Mouse (Mus musculus) heart, embryonic 16.5 days (tissue): ENCODE data around the gene Tox3. TPM values are rescaled to one million over a fixed set of nuclear protein-coding genes. Genes with fewer than 3 reads are reported as not detected.

Experiments used
- ATAC-seq: fragments of 200-750 bp; cut with Nextera tagmentation; replicated peaks from 2 replicates; pipeline ENCODE4 v1.8.0; 2017; ENCODE audit warnings: moderate number of reproducible peaks; ENCODE audit not compliant: insufficient read depth, low FRiP score; ENCODE audit errors: extremely low read depth
- H3K27ac ChIP-seq: fragments of 300-500 bp; sonication (generic); 2 replicates; pipeline ENCODE4 v1.5.1; 2014; ENCODE audit warnings: mild to moderate bottlenecking, low read length, control low read depth, moderate library complexity
- H3K27me3 ChIP-seq: fragments of 300-500 bp; sonication (generic); 2 replicates; pipeline ENCODE4 v1.6.1; 2014; ENCODE audit warnings: low read length, mixed read lengths; ENCODE audit not compliant: control insufficient read depth, insufficient read depth
- H3K36me3 ChIP-seq: fragments of 300-500 bp; sonication (generic); 2 replicates; pipeline ENCODE4 v1.6.1; 2014; ENCODE audit not compliant: control insufficient read depth, insufficient read depth
- H3K4me1 ChIP-seq: fragments of 300-500 bp; sonication (generic); 2 replicates; pipeline ENCODE4 v1.6.1; 2014; ENCODE audit warnings: low read length, mixed read lengths; ENCODE audit not compliant: control insufficient read depth, insufficient read depth
- H3K4me2 ChIP-seq: fragments of 300-500 bp; sonication (generic); 2 replicates; pipeline ENCODE4 v1.6.1; 2014; ENCODE audit warnings: low read depth, mild to moderate bottlenecking, control low read depth, low read length
- H3K4me3 ChIP-seq: fragments of 300-500 bp; sonication (generic); 2 replicates; pipeline ENCODE4 v1.5.1; 2014; ENCODE audit warnings: mild to moderate bottlenecking, control low read depth, low read length
- H3K9ac ChIP-seq: fragments of 300-500 bp; sonication (generic); 2 replicates; pipeline ENCODE4 v1.6.1; 2014; ENCODE audit warnings: low read length, control low read depth
- H3K9me3 ChIP-seq: fragments of 300-500 bp; sonication (generic); replicated peaks from 2 replicates; pipeline ENCODE4 v1.6.1; 2016; ENCODE audit warnings: low read length; ENCODE audit not compliant: control insufficient read depth
- WGBS: fragments of 180-500 bp; shearing (Covaris S2); extraction: QIAGEN DNeasy Blood & Tissue Kit; methylation state at CpG from one replicate; pipeline ENCODE4 v1.1.7; 2014; 5-methylcytosine and 5-hydroxymethylcytosine counted together
- polyA plus RNA-seq: library from polyadenylated mRNA; unstranded; fragments of >200 nt; fragmentation: Nextera tagmentation; extraction: Ambion mirVana; gene quantifications from 2 replicates; pipeline ENCODE4 v1.2.1, GENCODE M21; 2015

Gene Tox3
- polyA plus RNA-seq, 1 experiment from 2014 or later: 5.6 TPM

DNA sequence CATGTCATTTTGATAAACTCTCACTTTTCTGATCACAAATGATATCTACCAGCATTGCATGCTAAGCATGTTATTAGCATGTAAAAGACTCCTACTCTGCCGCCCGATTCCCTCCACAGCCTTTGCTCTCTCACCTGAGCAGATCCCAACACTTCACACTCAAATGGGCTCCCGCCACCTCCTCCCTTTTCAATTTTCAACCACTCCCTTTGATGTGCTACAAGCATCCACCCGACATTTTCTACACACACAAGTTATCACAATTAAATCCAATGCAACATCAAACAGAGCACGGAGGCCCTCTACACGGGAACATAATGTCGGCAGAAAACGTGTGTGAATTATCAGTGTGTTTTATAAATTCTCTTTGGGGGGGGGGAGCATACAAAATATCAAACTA is 81.9 kb downstream of the Tox3 start:
- ATAC-seq: no peak
- H3K4me3 ChIP-seq: no peak overlapping the region
- peaks cover 5% of the 10 kb centered on the region for H3K36me3 ChIP-seq
- no peaks in the 10 kb centered on the region for H3K27me3 ChIP-seq
- H3K27ac ChIP-seq: no peak overlapping the region
- no peaks in the 10 kb centered on the region for H3K4me1 ChIP-seq
- no peak overlapping the region for H3K4me2 ChIP-seq
- no peaks in the 10 kb centered on the region for H3K9me3 ChIP-seq
- 86% methylated on average over 8 of the region's 8 CpGs for WGBS
- no peak overlapping the region for H3K9ac ChIP-seq

- WGBS: 72% methylated on average over 11 of the region's 11 CpGs
- no peaks in the 10 kb centered on the region for H3K27me3 ChIP-seq
- no peak overlapping the region for H3K4me3 ChIP-seq
- ATAC-seq: no peak
- H3K36me3 ChIP-seq: peaks cover 32% of the 10 kb centered on the region
- H3K4me2 ChIP-seq: no peak overlapping the region
- H3K4me1 ChIP-seq: no peaks in the 10 kb centered on the region
- H3K9ac ChIP-seq: no peak overlapping the region
- no peak overlapping the region for H3K27ac ChIP-seq
- H3K9me3 ChIP-seq: 0 out of 2 replicates have a peak, but pooled peaks cover 2% of the 10 kb centered on the region
Observed at GRCm38 (mm10) chr8:90254158-90254867, 93.8 kb downstream of the Tox3 start.

- Histone ChIP-seq H3K36me3 (peaks cover 14% of the 10 kb centered on the region; the same call in 1 of the 2 replicates), H3K9ac (no peak overlapping the region), H3K9me3 (no peaks in the 10 kb centered on the region), H3K4me1 (no peaks in the 10 kb centered on the region), H3K4me2 (no peak overlapping the region), H3K4me3 (no peak overlapping the region), H3K27ac (no peak overlapping the region), H3K27me3 (no peaks in the 10 kb centered on the region)
- no peak for ATAC-seq
- 93% methylated on average over 8 of the region's 8 CpGs for WGBS
Observed at GRCm38 (mm10) chr8:90246357-90246756, 101.8 kb downstream of the Tox3 start.

- peaks cover 11% of the 10 kb centered on the region; the same call in 1 of the 2 replicates for H3K36me3 ChIP-seq
- no peaks in the 10 kb centered on the region for H3K4me1 ChIP-seq
- 92% methylated on average over 3 of the region's 3 CpGs for WGBS
- H3K4me3 ChIP-seq: no peak overlapping the region
- no peak overlapping the region for H3K9ac ChIP-seq
- no peak for ATAC-seq
- no peaks in the 10 kb centered on the region for H3K27me3 ChIP-seq
- H3K9me3 ChIP-seq: no peaks in the 10 kb centered on the region
- no peak overlapping the region for H3K27ac ChIP-seq
- no peak overlapping the region for H3K4me2 ChIP-seq
Observed at GRCm38 (mm10) chr8:90245828-90246227, 102.3 kb downstream of the Tox3 start.

- no peaks in the 10 kb centered on the region for H3K9me3 ChIP-seq
Observed at GRCm38 (mm10) chr8:90245187-90245586, 103.0 kb downstream of the Tox3 start.

GRCm38 (mm10) chr8:90244458-90245145 is 103.5 kb downstream of the Tox3 start:
- H3K9me3 ChIP-seq: no peaks in the 10 kb centered on the region
- no peaks in the 10 kb centered on the region for H3K4me1 ChIP-seq
- H3K27me3 ChIP-seq: no peaks in the 10 kb centered on the region
- H3K4me2 ChIP-seq: no peak overlapping the region
- H3K27ac ChIP-seq: no peak overlapping the region
- H3K36me3 ChIP-seq: peaks cover 9% of the 10 kb centered on the region; the same call in 1 of the 2 replicates
- 77% methylated on average over 10 of the region's 10 CpGs for WGBS
- no peak overlapping the region for H3K9ac ChIP-seq
- H3K4me3 ChIP-seq: no peak overlapping the region
- no peak for ATAC-seq

More at GRCm38 (mm10) chr8:90245187-90245586, 103.0 kb downstream of the Tox3 start:
- H3K4me1 ChIP-seq: no peaks in the 10 kb centered on the region
- no peak overlapping the region for H3K4me3 ChIP-seq
- no peak overlapping the region for H3K27ac ChIP-seq
- H3K27me3 ChIP-seq: no peaks in the 10 kb centered on the region
- peaks cover 11% of the 10 kb centered on the region; the same call in 1 of the 2 replicates for H3K36me3 ChIP-seq
- WGBS: 87% methylated on average over 5 of the region's 5 CpGs
- no peak overlapping the region for H3K9ac ChIP-seq
- ATAC-seq: no peak
- no peak overlapping the region for H3K4me2 ChIP-seq

GRCm38 (mm10) chr8:90243957-90244356 is 104.2 kb downstream of the Tox3 start:
- Histone ChIP-seq H3K9ac (no peak overlapping the region), H3K9me3 (no peaks in the 10 kb centered on the region), H3K4me2 (no peak overlapping the region), H3K27me3 (no peaks in the 10 kb centered on the region), H3K27ac (no peak overlapping the region), H3K4me1 (no peaks in the 10 kb centered on the region), H3K4me3 (no peak overlapping the region), H3K36me3 (peaks cover 9% of the 10 kb centered on the region; the same call in 1 of the 2 replicates)
- no peak for ATAC-seq
- WGBS: 91% methylated on average over 5 of the region's 5 CpGs

DNA sequence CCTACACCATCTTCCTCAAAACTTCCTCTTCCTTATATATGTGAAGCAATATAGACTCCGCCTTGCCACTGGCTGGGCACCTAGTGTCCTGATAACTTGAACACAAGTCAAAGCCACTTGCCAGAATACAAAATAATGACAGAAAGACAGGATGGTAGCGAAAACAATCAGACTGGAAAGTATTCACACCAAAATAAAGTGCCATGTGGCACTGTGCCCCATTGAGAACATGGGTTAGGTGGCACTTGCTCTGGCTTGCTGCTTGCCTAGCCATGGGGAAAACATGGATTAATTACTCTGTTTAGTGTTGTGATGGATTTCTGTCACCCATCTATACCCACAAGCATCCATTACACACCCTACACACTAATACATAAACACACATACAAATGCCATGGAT is 105.8 kb downstream of the Tox3 start:
- no peaks in the 10 kb centered on the region for H3K36me3 ChIP-seq
- no peak for ATAC-seq
- WGBS: 89% methylated on average over 2 of the region's 2 CpGs

DNA sequence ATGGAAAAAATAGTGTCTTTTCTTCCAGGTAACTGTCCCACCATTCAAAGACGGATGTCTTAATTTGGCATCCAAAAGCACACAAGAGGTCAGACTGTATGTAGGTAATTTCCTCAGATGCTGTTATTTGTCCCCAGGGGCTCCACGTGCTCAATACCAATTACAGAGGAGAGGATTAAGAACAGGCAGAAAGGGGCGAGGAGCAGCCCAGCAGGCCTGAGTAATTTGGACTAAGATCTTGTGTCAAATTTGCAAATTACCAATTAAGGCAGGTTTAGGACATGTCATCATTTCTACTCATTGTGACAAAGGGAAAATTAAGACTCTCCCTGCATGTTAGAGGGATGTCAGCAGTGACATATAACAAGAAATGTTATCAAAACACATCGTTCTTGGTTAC is 106.7 kb downstream of the Tox3 start:
- ATAC-seq: no peak

More for the DNA sequence above, 105.8 kb downstream of the Tox3 start:
- Histone ChIP-seq H3K4me1 (no peaks in the 10 kb centered on the region), H3K9ac (no peak overlapping the region), H3K27ac (no peak overlapping the region), H3K9me3 (no peaks in the 10 kb centered on the region), H3K27me3 (no peaks in the 10 kb centered on the region), H3K4me2 (no peak overlapping the region), H3K4me3 (no peak overlapping the region)

More for the DNA sequence above, 106.7 kb downstream of the Tox3 start:
- Histone ChIP-seq H3K9ac (no peak overlapping the region), H3K4me1 (no peaks in the 10 kb centered on the region), H3K4me3 (no peak overlapping the region), H3K9me3 (no peaks in the 10 kb centered on the region), H3K27me3 (no peaks in the 10 kb centered on the region), H3K27ac (no peak overlapping the region), H3K36me3 (no peaks in the 10 kb centered on the region), H3K4me2 (no peak overlapping the region)
- WGBS: 81% methylated on average over 4 of the region's 4 CpGs
